Mouse (Mus musculus): ENCODE data around the gene Slc35f4.
"Not testable (repeated sequence)": the region's sequence is repeated elsewhere in the genome, so short reads cannot be mapped to it uniquely, and the experiment has no call there.

Slc35f4 gene

DNA sequence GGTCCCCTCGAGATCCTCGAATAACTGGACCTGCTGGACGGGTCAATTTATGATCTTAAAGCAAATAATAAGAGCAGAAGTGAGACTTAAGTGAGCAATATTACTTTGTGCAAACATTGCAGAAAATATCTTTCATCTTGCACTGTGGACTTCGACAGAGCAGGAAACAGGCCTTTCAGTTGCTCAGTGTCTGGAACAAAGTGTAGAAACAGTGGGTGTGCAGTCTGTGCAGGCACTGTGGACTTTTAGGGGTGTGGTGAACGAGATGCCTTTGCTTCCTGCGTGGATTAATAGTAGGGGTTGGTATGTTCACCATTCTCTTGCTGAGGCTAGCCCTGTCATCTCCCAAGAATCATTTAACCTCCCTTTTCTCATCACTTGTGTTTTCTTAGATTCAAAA, 247.0 kb downstream of the Slc35f4 start:
- no peak for DNase-seq (ENCODE audit: low read depth, low spot score)

DNA sequence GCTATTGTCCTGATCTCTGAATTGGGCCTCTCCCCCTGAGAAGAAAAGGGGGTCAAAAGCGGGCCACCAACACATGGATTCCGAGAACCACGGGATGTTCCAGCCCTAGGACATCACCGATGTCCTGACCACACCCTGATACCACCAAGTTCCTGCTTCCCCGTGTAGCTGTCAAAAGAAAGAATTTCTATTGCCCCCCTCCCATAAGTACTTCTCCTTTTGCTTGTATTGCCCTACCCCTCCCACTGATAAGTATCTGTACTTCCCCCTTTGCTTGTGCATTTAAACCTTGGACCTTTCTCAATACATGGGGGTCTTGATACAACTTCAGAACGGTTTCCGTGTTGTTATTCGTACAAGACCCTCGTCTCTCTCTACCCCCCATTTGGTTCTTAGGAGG, 247.4 kb downstream of the Slc35f4 start:
- not testable (repeated sequence) for DNase-seq (ENCODE audit: low read depth, low spot score)

GRCm38 (mm10) chr14:49277642-49278041, 248.2 kb downstream of the Slc35f4 start:
- no peak for DNase-seq (ENCODE audit: low read depth, low spot score)

DNA sequence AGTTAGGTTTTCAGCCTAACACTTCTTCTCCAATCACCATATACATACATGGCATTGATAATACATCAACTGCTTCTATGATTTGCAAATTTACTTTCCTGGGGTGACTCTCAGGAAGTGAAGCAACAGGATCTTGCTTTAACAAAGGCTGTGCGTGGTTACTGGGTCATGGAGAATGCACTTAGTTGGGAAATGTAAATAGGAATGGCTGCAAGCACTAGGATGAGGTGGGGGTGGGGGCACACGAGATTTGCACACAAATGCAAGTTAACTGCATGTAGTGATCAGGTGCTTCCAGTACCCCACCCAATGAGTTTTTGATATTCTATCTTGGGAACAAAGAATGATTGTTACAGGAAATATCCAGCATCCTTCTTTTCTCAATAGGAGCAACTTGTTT, 250.5 kb downstream of the Slc35f4 start:
- no peak for DNase-seq (ENCODE audit: low read depth, low spot score)

DNA sequence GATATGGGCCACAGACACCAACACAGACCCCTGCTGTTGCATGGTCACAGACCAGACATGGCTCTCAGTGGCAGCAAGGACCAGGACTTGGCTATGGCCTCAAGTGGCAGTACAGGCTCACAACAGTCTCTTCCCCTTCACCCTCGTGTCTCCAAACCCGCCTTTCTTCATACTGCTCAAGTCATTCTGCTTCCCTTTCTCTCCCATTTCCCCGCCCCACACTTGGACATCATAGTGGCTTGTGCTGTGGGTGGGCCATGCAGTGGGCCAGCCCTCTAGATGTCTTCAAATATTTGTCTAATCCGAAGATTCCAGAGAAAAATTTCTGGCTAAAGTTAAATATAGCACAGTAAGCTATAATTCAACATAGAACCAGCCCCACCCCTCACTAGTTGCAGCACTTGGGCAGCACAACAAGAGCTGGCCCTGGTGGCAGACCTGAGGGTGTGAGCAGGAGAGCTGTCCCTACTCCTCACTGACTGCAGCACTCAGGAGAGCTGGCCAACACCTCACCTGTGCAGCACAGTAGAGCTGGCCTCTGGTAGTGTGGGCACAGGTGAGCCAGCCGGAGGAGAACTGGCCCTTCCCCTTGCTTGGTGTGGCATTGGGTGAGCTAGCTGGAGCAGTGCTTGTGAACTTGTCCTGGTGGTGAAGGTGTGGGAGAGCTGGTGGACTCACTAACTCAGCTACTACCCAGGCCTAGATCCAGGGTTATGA, 260.4 kb downstream of the Slc35f4 start:
- DNase-seq (ENCODE audit: low read depth, low spot score): no peak
